Mouse (Mus musculus) midbrain, postnatal 0 days (tissue): ENCODE results near the gene Efna5. TPM values are rescaled to one million over a fixed set of nuclear protein-coding genes. Genes with fewer than 3 reads are reported as not detected.

Experiments
- ATAC-seq: fragments of 200-750 bp; cut with Nextera tagmentation; 2 replicates; pipeline ENCODE4 v1.8.0; 2017; ENCODE audit warnings: moderate number of reproducible peaks, mild to moderate bottlenecking, moderate TSS enrichment, moderate library complexity; ENCODE audit not compliant: low FRiP score
- DNase-seq: peaks from one replicate; pipeline ENCODE4 v3.0.0-alpha.2; 2015; ENCODE audit warnings: low spot score
- H3K27ac ChIP-seq: fragments of 300-500 bp; sonication (generic); 2 replicates; pipeline ENCODE4 v1.5.1; 2014; ENCODE audit warnings: low read depth, mild to moderate bottlenecking, low read length, mixed read lengths
- H3K27me3 ChIP-seq: fragments of 300-500 bp; sonication (generic); 2 replicates; pipeline ENCODE4 v1.6.1; 2014; ENCODE audit warnings: low read length, control low read depth, mixed read lengths; ENCODE audit not compliant: insufficient read depth
- H3K36me3 ChIP-seq: fragments of 300-500 bp; sonication (generic); 2 replicates; pipeline ENCODE4 v1.6.1; 2014; ENCODE audit warnings: low read length, control low read depth, mixed read lengths; ENCODE audit not compliant: insufficient read depth
- H3K4me1 ChIP-seq: fragments of 300-500 bp; sonication (generic); 2 replicates; pipeline ENCODE4 v1.6.1; 2014; ENCODE audit warnings: mild to moderate bottlenecking, control low read depth, antibody characterized with exemption, low read length, mixed read lengths; ENCODE audit not compliant: insufficient read depth
- H3K4me2 ChIP-seq: fragments of 300-500 bp; sonication (generic); 2 replicates; pipeline ENCODE4 v1.6.1; 2014; ENCODE audit warnings: low read depth, mild to moderate bottlenecking, low read length, mixed read lengths; ENCODE audit not compliant: poor library complexity, severe bottlenecking
- H3K4me3 ChIP-seq: fragments of 300-500 bp; sonication (generic); 2 replicates; pipeline ENCODE4 v1.5.1; 2014; ENCODE audit warnings: low read depth, mild to moderate bottlenecking, low read length, moderate library complexity
- H3K9ac ChIP-seq: fragments of 300-500 bp; sonication (generic); replicated peaks from 2 replicates; pipeline ENCODE4 v1.6.1; 2014; ENCODE audit warnings: mild to moderate bottlenecking, low read length, moderate library complexity, mixed read lengths; ENCODE audit not compliant: poor library complexity, severe bottlenecking
- H3K9me3 ChIP-seq: fragments of 300-500 bp; sonication (generic); 2 replicates; pipeline ENCODE4 v1.6.1; 2016; ENCODE audit warnings: low read length, control low read depth
- CTCF ChIP-seq: IDR thresholded peaks from 2 replicates; pipeline ENCODE4 v1.5.1; 2016; ENCODE audit warnings: antibody characterized with exemption, mild to moderate bottlenecking
- WGBS: fragments of 180-500 bp; shearing (Covaris S2); extraction: QIAGEN DNeasy Blood & Tissue Kit; methylation state at CpG from one replicate; pipeline ENCODE4 v1.1.7; 2014; 5-methylcytosine and 5-hydroxymethylcytosine counted together
- polyA plus RNA-seq: library from polyadenylated mRNA; unstranded; fragments of >200 nt; fragmentation: Nextera tagmentation; extraction: Ambion mirVana; gene quantifications from 2 replicates; pipeline ENCODE4 v1.2.1, GENCODE M21; 2015
- total RNA-seq: library from RNA; depleted of rRNA; stranded (reverse); fragments of >200 nt; gene quantifications from 2 replicates; pipeline ENCODE4 v1.2.3, GENCODE M21; 2014

Efna5 gene
- total and polyA plus RNA-seq, 2 experiments from 2014 or later = 11.1 to 59.5 TPM

- WGBS = 85% methylated on average over 6 of the region's 6 CpGs
- no peaks in the 10 kb centered on the region for H3K27me3 ChIP-seq
- DNase-seq = no peak
- H3K4me1 ChIP-seq = peaks cover 4% of the 10 kb centered on the region; the same call in 1 of the 2 replicates
- H3K36me3 ChIP-seq = no peaks in the 10 kb centered on the region
- H3K4me3 ChIP-seq = no peak overlapping the region
- no peak overlapping the region for H3K9ac ChIP-seq
- H3K27ac ChIP-seq = no peak overlapping the region
- TF ChIP-seq CTCF = no peak
- no peak overlapping the region for H3K4me2 ChIP-seq
- no peaks in the 10 kb centered on the region for H3K9me3 ChIP-seq
- no peak for ATAC-seq
Measured at GRCm38 (mm10) chr17:62836598-62837106, 44.5 kb downstream of the Efna5 start.

GRCm38 (mm10) chr17:62832550-62833127 lies 48.5 kb downstream of the Efna5 start:
- H3K36me3 ChIP-seq = no peaks in the 10 kb centered on the region
- no peak overlapping the region for H3K4me3 ChIP-seq
- no peaks in the 10 kb centered on the region for H3K9me3 ChIP-seq
- H3K9ac ChIP-seq = no peak overlapping the region
- H3K27ac ChIP-seq = no peak overlapping the region
- ATAC-seq (no peak), DNase-seq (no peak)
- 42% methylated on average over 16 of the region's 16 CpGs for WGBS
- H3K4me1 ChIP-seq = peaks cover 4% of the 10 kb centered on the region; the same call in 1 of the 2 replicates
- peak overlapping the region; percentile 6; the same call in 1 of the 2 replicates for H3K4me2 ChIP-seq
- no peaks in the 10 kb centered on the region for H3K27me3 ChIP-seq
- no peak for TF ChIP-seq CTCF

- 59% methylated on average over 6 of the region's 6 CpGs for WGBS
- Histone ChIP-seq H3K36me3 (no peaks in the 10 kb centered on the region), H3K9me3 (no peaks in the 10 kb centered on the region), H3K27ac (no peak overlapping the region), H3K4me3 (no peak overlapping the region), H3K4me1 (no peaks in the 10 kb centered on the region; the same call in 1 of the 2 replicates), H3K27me3 (no peaks in the 10 kb centered on the region), H3K4me2 (no peak overlapping the region), H3K9ac (no peak overlapping the region)
- no peak for DNase-seq
- TF ChIP-seq CTCF = no peak
- no peak for ATAC-seq
Measured at GRCm38 (mm10) chr17:62827549-62827948, 53.6 kb downstream of the Efna5 start.

- H3K36me3 ChIP-seq = no peaks in the 10 kb centered on the region
- H3K27me3 ChIP-seq = no peaks in the 10 kb centered on the region
- ATAC-seq (no peak), DNase-seq (no peak)
- H3K27ac ChIP-seq = peak overlapping the region; percentile 32; the same call in 1 of the 2 replicates
- H3K4me3 ChIP-seq = no peak overlapping the region
- H3K9me3 ChIP-seq = no peaks in the 10 kb centered on the region
- 62% methylated on average over 11 of the region's 11 CpGs for WGBS
- H3K9ac ChIP-seq = no peak overlapping the region
- no peak for TF ChIP-seq CTCF
- H3K4me2 ChIP-seq = no peak overlapping the region
- peaks cover 8% of the 10 kb centered on the region; the same call in 1 of the 2 replicates for H3K4me1 ChIP-seq
Measured at GRCm38 (mm10) chr17:62821219-62821618, 59.9 kb downstream of the Efna5 start.

- Histone ChIP-seq H3K27me3 (no peaks in the 10 kb centered on the region), H3K4me2 (no peak overlapping the region), H3K9me3 (no peaks in the 10 kb centered on the region), H3K36me3 (no peaks in the 10 kb centered on the region), H3K27ac (no peak overlapping the region), H3K9ac (no peak overlapping the region), H3K4me1 (peaks cover 8% of the 10 kb centered on the region; the same call in 1 of the 2 replicates), H3K4me3 (no peak overlapping the region)
- no peak for TF ChIP-seq CTCF
- DNase-seq (no peak), ATAC-seq (no peak)
- 79% methylated on average over 5 of the region's 5 CpGs for WGBS
Measured at GRCm38 (mm10) chr17:62819931-62820330, 61.2 kb downstream of the Efna5 start.

GRCm38 (mm10) chr17:62818821-62819220 lies 62.3 kb downstream of the Efna5 start:
- H3K9ac ChIP-seq = no peak overlapping the region
- peak overlapping the region; percentile 2; the same call in 1 of the 2 replicates for H3K27ac ChIP-seq
- H3K9me3 ChIP-seq = no peaks in the 10 kb centered on the region
- no peaks in the 10 kb centered on the region for H3K27me3 ChIP-seq
- H3K4me2 ChIP-seq = peak overlapping the region; percentile 32
- DNase-seq = no peak
- TF ChIP-seq CTCF = no peak
- no peak for ATAC-seq
- no peak overlapping the region for H3K4me3 ChIP-seq
- no peaks in the 10 kb centered on the region for H3K36me3 ChIP-seq
- peaks cover 8% of the 10 kb centered on the region; the same call in 1 of the 2 replicates for H3K4me1 ChIP-seq
- 8% methylated on average over 8 of the region's 8 CpGs for WGBS
